Mouse (Mus musculus): Measurements from ENCODE around the gene Pgam5. TPM values are rescaled to one million over a fixed set of nuclear protein-coding genes. Genes with fewer than 3 reads are reported as not detected.

The Pgam5 gene
- 47.7 and 52.0 TPM in 2 replicates for polyA plus RNA-seq (2011; ENCODE audit: insufficient read length, low read depth, missing spikeins)

GRCm38 (mm10) chr5:110269141-110270101 is at the start of gene Pgam5:
Gene Pgam5, minus strand, starts transcription at chr5:110269913.
- Histone ChIP-seq H3K4me1 (ENCODE audit: control insufficient read depth, insufficient read depth, low read length) (0 out of 2 replicates have a peak, but pooled peaks cover 1% of the 10 kb centered on the region), H3K4me3 (ENCODE audit: insufficient read depth, low read length) (peak within 1 kb of the TSS; percentile 91), H3K27ac (ENCODE audit: insufficient read depth, low read length) (no peak within 1 kb of the TSS)
- TF ChIP-seq POLR2A (IDR thresholded peaks at IDR 0.05; ENCODE audit: low read depth, low read length) (peak; percentile 82), CTCF (IDR thresholded peaks at IDR 0.05; ENCODE audit: borderline replicate concordance, insufficient read depth, low read length) (peak; percentile 75; the same call in 1 of the 2 replicates)

DNA sequence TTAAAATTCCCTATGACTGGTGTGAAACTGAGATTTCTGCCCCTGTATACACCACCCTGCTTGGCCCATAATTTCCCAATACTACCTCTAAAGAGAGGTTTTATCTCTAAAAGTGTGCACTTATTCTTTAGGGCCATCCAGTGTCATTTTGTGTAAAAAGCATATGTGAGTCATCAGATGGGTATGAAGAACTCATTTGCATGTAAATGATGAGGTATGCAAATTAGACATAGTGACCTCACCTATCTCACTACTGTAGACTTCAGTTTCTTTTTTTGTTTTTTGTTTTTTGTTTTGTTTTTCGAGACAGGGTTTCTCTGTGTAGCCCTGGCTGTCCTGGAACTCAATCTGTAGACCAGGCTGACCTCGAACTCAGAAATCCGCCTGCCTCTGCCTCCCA is 43.4 kb upstream of the Pgam5 start:
- Histone ChIP-seq H3K27ac (ENCODE audit: insufficient read depth, low read length) (no peak overlapping the region), H3K4me1 (ENCODE audit: control insufficient read depth, insufficient read depth, low read length) (no peaks in the 10 kb centered on the region), H3K4me3 (ENCODE audit: insufficient read depth, low read length) (no peak overlapping the region)
- no peak for TF ChIP-seq CTCF (IDR thresholded peaks at IDR 0.05; ENCODE audit: borderline replicate concordance, insufficient read depth, low read length)
- no peak for TF ChIP-seq POLR2A (IDR thresholded peaks at IDR 0.05; ENCODE audit: low read depth, low read length)

DNA sequence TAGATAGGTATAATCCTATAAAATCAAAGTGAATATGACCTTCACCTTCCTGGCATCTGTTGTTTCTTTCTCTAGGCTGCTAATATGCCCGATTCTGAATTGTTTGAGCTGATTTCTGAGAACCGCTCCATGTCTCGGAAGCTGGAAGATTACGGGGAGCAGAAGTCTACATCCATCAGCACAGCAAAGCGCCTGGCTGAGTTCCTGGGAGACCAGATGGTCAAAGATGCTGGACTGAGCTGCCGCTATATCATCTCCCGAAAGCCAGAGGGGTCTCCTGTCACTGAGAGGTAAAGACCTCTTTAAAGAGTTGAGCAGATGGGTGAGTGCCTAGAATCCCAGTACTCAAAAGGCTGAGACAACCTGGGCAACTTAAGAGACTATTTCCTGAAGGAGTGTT is 39.1 kb upstream of the Pgam5 start:
- H3K4me3 ChIP-seq (ENCODE audit: insufficient read depth, low read length) = no peak overlapping the region
- no peak overlapping the region for H3K27ac ChIP-seq (ENCODE audit: insufficient read depth, low read length)
- no peak for TF ChIP-seq CTCF (IDR thresholded peaks at IDR 0.05; ENCODE audit: borderline replicate concordance, insufficient read depth, low read length)
- TF ChIP-seq POLR2A (IDR thresholded peaks at IDR 0.05; ENCODE audit: low read depth, low read length) = no peak
- H3K4me1 ChIP-seq (ENCODE audit: control insufficient read depth, insufficient read depth, low read length) = no peaks in the 10 kb centered on the region

GRCm38 (mm10) chr5:110300591-110300990 is 30.9 kb upstream of the Pgam5 start:
- no peak for TF ChIP-seq POLR2A (IDR thresholded peaks at IDR 0.05; ENCODE audit: low read depth, low read length)
- TF ChIP-seq CTCF (IDR thresholded peaks at IDR 0.05; ENCODE audit: borderline replicate concordance, insufficient read depth, low read length) = no peak
- no peaks in the 10 kb centered on the region for H3K4me1 ChIP-seq (ENCODE audit: control insufficient read depth, insufficient read depth, low read length)
- H3K4me3 ChIP-seq (ENCODE audit: insufficient read depth, low read length) = no peak overlapping the region
- no peak overlapping the region for H3K27ac ChIP-seq (ENCODE audit: insufficient read depth, low read length)

DNA sequence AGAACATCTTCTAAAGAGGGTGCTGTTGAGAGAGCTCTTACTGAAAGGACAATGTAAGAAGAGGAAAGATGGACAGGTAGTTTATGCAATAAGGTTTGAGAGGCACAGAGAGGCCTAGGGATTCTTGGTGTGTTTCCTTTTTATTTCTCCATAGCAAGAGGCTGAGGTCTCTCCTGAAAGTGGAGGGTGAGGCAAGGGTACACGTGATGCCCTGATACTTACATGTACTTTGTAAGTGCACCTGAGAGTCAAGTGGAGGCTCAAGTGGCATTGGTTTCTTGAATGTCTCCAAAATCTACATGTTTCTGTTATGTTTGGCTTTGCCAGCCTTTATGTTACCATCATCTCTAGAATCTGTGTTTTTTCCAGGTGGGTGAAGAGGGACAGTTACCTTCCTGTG is 26.9 kb upstream of the Pgam5 start:
- TF ChIP-seq CTCF (IDR thresholded peaks at IDR 0.05; ENCODE audit: borderline replicate concordance, insufficient read depth, low read length) (no peak), POLR2A (IDR thresholded peaks at IDR 0.05; ENCODE audit: low read depth, low read length) (no peak)
- Histone ChIP-seq H3K4me3 (ENCODE audit: insufficient read depth, low read length) (no peak overlapping the region), H3K27ac (ENCODE audit: insufficient read depth, low read length) (no peak overlapping the region), H3K4me1 (ENCODE audit: control insufficient read depth, insufficient read depth, low read length) (no peaks in the 10 kb centered on the region)

GRCm38 (mm10) chr5:110291649-110292048 is 21.9 kb upstream of the Pgam5 start:
- TF ChIP-seq POLR2A (IDR thresholded peaks at IDR 0.05; ENCODE audit: low read depth, low read length) = no peak
- TF ChIP-seq CTCF (IDR thresholded peaks at IDR 0.05; ENCODE audit: borderline replicate concordance, insufficient read depth, low read length) = no peak
- no peak overlapping the region for H3K4me3 ChIP-seq (ENCODE audit: insufficient read depth, low read length)
- peaks cover 3% of the 10 kb centered on the region; the same call in 1 of the 2 replicates for H3K4me1 ChIP-seq (ENCODE audit: control insufficient read depth, insufficient read depth, low read length)
- no peak overlapping the region for H3K27ac ChIP-seq (ENCODE audit: insufficient read depth, low read length)

DNA sequence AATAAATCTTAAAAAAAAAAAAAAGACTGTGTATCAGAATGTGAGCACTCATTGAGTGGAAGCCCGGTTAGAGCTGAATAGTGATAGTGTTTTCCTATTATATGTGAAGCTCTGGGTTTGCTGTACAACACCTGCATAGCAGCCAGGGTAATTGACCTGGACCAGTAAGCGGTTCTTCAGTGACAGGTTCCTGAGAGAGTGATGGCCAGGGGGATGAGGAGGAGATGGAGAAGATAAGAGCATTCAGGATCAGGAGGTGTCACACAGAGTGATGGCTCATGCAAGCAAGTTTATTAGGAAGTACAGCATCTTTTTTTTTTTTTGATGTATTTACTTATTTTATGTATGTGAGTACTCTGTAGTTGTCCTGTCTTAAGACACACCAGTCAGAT is 17.4 kb upstream of the Pgam5 start:
- Histone ChIP-seq H3K4me3 (ENCODE audit: insufficient read depth, low read length) (no peak overlapping the region; the same call in 1 of the 2 replicates), H3K27ac (ENCODE audit: insufficient read depth, low read length) (no peak overlapping the region), H3K4me1 (ENCODE audit: control insufficient read depth, insufficient read depth, low read length) (peaks cover 5% of the 10 kb centered on the region; the same call in 1 of the 2 replicates)
- TF ChIP-seq CTCF (IDR thresholded peaks at IDR 0.05; ENCODE audit: borderline replicate concordance, insufficient read depth, low read length) = no peak
- TF ChIP-seq POLR2A (IDR thresholded peaks at IDR 0.05; ENCODE audit: low read depth, low read length) = no peak

DNA sequence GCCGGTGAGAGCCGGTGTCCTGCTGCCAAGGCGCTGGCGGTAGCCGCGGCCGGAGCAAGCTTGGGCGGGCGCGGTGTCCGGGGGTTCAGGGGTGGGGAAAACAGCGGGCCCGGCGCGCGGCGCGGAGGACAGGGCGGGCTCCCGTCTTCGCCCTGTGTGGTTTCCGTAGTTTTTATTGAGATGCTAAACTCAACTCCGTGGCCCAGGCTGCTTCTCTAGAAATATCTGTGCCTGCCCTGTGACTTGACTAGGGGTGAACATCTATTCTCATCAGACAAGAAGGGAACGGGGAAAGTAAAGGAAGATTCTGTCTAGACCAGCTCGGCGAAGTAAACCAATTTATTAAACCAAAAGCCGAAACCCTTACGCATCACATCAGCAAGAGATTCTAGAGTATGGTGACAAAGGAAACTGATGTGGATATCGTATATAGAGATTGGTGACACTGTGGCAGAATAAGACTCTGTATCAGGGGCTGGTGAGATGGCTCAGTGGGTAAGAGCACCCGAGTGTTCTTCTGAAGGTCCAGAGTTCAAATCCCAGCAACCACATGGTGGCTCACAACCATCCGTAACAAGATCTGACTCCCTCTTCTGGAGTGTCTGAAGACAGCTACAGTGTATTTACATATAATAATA is 16.9 kb upstream of the Pgam5 start:
- Histone ChIP-seq H3K4me3 (ENCODE audit: insufficient read depth, low read length) (peak overlapping the region; percentile 90), H3K4me1 (ENCODE audit: control insufficient read depth, insufficient read depth, low read length) (peaks cover 5% of the 10 kb centered on the region; the same call in 1 of the 2 replicates), H3K27ac (ENCODE audit: insufficient read depth, low read length) (no peak overlapping the region)
- no peak for TF ChIP-seq CTCF (IDR thresholded peaks at IDR 0.05; ENCODE audit: borderline replicate concordance, insufficient read depth, low read length)
- no peak for TF ChIP-seq POLR2A (IDR thresholded peaks at IDR 0.05; ENCODE audit: low read depth, low read length)

GRCm38 (mm10) chr5:110285770-110286445 is 16.2 kb upstream of the Pgam5 start, which contains the start of the genes Pxmp2 and Pole:
Gene Pxmp2, minus strand, starts transcription at chr5:110286186.
Gene Pole, plus strand, starts transcription at chr5:110286306.
- Histone ChIP-seq H3K4me3 (ENCODE audit: insufficient read depth, low read length) (peak within 1 kb of the TSS; percentile 90), H3K27ac (ENCODE audit: insufficient read depth, low read length) (no peak within 1 kb of the TSS), H3K4me1 (ENCODE audit: control insufficient read depth, insufficient read depth, low read length) (peaks cover 5% of the 10 kb centered on the region; the same call in 1 of the 2 replicates)
- TF ChIP-seq CTCF (IDR thresholded peaks at IDR 0.05; ENCODE audit: borderline replicate concordance, insufficient read depth, low read length) (no peak), POLR2A (IDR thresholded peaks at IDR 0.05; ENCODE audit: low read depth, low read length) (peak; percentile 45; the same call in 1 of the 2 replicates)
